Mouse (Mus musculus) frontal cortex, adult 2 months (tissue): ENCODE data around the gene Mamdc2. TPM values are rescaled to one million over a fixed set of nuclear protein-coding genes. Genes with fewer than 3 reads are reported as not detected.

Experiments
- DNase-seq, 2 experiments: peaks; one replicate each; pipeline ENCODE4 v3.0.0; 2022; ENCODE audit warnings: low spot score in 1 of 2; ENCODE audit errors: extremely low spot score in 1 of 2
- polyA plus RNA-seq: library from polyadenylated mRNA; depleted of rRNA; stranded (reverse); fragments of >200 nt; gene quantifications from 2 replicates; pipeline ENCODE4 v1.2.3, GENCODE M21; 2012; rRNA removed

Gene Mamdc2
- polyA plus RNA-seq, 1 experiment = 1.0 TPM

DNA sequence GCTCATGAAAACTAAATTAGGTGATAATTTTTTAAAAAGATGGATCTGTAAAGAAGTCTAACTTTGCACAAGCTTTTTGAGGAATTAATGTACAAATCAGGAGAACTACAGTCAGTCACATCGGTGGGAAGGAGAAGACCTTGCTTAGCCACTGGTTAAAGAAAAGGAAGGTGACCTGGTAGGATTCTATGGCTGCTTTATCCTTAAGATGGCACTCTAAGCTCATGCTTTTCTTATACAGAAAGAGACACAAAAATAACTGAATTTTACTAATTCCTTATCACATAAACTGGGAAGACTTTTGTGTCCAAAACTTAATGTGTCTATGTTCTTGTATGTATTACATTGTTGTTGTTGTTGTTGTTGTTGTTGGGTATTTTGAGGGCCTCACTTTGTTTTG lies 149.3 kb downstream of the Mamdc2 start:
- DNase-seq = peak in 1 of 2 experiments; percentile 45

DNA sequence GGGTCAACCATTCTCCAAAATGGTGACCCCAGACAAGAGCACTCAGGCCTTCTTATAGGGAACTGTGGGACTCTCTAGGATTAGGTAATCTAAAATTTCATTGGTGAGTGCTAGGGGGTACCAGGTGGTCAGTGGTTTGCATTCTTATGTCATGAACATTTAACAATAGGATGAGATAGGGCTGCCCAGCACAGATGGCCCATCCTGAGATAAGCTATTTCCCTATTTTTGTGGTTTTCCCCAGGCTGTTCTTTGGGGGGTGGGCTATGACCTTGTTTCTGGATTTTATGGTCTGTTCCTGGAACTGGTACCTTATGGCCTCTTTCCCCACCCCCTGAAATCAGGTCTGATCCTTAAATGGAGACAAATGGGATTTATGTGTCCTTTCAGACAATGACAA lies 151.1 kb downstream of the Mamdc2 start:
- DNase-seq = no peak

DNA sequence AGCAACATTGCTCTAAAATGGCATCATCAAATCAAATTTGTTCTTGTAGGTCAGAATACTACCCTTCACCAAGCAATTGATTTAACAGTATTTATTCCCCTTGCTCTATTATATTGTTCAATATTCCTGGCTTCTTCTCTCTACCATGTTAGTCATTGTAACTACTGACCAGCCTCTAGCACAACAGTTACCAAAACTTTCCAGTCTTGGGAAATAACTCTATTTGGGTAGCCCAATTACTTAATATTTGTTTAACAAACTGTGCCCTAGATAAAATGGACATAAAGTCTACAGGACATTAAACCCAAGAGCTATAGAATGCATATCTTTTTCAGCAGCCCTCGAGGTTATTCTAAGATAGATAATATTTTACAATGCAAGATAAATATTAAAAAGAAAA lies 159.0 kb downstream of the Mamdc2 start:
- no peak for DNase-seq

DNA sequence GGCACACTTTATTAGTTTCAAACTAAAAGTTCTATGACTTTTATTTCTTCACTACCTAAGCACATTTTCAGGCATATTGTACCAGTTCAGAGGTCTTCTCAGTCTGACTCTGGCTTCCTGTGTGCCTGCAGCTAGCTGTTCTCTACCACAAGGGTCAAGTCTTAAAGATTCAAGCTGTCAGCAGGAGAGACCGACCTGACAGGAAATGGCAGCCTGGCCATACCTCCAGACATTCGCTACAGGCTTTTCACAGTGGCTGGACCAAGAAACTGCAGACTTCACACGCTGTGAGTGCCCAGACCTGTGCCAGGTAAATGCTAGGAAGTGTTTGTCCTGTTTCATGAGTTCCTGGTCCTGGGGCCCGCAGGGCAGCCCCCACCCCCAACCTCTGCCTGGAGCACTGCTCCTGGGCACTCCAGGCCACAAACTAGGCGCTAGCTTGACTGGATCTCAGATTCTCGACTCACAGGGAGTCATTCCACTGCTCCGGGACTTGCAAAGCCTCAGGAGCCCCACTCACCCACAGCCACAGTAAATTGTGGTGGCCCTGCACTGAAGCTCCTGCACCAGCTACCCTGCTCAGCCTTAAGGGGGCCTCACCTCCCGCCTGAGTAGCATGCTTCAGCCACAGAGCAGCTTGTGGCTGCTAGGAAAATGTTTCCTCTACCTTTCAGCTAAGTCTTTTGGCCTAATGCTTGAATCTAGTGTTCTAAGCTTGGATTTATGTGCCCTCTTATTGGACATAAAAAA lies 166.2 kb downstream of the Mamdc2 start:
- DNase-seq = no peak

DNA sequence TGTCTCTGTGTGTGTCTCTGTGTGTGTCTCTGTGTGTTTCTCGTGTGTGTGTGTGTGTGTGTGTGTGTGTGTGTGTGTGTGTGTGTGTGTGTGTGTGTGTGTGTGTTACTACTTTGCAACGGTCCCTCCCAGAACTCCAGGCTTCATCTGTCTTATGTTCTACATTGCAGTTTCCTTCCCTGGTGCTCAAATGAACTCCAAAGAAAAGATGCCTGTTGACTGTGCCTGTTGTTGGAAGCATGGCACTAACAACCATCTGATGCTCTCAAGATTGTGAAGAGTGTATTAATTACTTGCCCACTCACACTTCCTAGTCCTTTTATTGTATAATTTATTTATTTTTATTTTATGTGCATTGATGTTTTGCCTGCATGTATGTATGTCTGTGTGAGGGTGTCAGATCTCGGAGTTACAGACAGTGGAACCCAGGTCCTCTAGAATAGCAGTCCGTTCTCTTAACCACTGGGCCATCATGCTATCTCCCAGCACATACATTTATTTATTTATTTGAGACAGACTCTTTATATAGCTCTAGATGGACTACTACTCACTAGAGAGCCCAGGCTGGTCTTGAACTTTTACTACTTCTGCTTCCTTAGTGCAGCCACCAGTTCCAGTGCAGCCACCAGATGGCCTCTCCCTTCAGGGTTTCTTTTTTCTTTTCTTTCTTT lies 174.1 kb downstream of the Mamdc2 start:
- DNase-seq = no peak

DNA sequence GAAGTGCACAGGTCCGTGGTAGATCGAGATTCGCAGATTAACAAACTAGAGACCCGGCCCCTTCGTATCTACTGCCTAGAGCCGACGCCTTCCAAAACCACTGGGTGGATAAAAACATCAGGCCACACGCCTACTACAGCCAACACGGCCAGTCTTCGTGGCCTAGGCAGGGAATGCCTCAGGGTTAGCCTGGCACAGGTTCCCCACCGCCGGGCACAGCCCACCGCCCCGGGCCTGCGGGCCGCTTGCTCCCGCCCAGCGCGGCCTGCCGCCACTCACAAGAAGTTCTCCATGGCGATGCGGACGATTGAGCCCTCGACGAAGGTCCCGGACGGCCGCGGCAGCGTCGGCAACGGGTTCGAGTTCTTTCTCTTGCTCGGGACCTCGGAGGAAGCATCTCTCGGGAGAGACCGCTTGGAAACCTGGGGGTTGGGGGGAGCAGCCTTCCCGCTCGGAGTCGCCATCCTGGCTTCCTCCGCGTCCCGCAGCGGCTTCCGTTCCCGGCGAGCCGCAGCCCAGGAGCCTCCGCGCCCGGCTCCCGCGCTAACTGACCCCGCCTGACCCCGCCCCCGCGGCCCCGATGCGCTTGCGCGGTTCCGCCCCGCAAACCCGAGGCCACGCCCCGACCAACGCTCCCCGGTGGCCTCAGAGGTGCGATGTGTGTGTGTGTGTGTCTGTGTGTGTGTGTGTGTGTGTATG lies 174.7 kb downstream of the Mamdc2 start, which contains the start of gene Smc5:
Gene Smc5, minus strand, starts transcription at position 543 of the 699 bp plus-strand sequence.
- peak; percentile 67 to 92 for DNase-seq

DNA sequence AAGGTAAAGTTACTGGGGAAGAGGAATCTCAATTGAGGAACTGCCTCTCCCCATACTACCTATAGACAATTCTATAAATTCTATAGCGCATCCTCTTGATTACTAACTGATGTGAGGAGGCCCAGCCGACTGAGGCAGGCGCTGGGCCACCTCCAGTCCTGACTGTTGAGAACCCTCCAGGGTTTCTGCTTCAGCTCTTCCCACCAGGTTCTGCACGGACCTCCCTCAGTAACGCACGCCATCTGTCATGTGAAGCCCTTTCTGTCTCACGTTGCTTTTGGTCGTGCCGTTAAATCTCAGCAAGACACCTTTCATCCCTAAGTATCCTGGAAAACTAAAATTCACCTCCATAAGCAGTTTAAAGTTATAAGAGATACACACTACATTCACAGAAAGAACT lies 191.5 kb downstream of the Mamdc2 start:
- no peak for DNase-seq

Other genes starting within 250 kb of the Mamdc2 start
- 41.2 and 41.8 TPM in 2 replicates for gene Smc5, start 174.5 kb downstream of the Mamdc2 start, polyA plus RNA-seq
- gene 1700028P14Rik, start 204.4 kb upstream of the Mamdc2 start, polyA plus RNA-seq = 0.82 and 1.1 TPM in 2 replicates
- gene Ptar1, start 239.0 kb upstream of the Mamdc2 start, polyA plus RNA-seq = 8.5 and 8.9 TPM in 2 replicates